Mouse (Mus musculus) CH12.LX (cell line): Measurements from ENCODE around the gene Ppp2r5c.

Source experiments
- CTCF ChIP-seq, 2 experiments: IDR thresholded peaks in 1 of 2; conservative IDR thresholded peaks in 1 of 2; 2 replicates each; pipeline ENCODE4 v1.5.1; 2011 to 2012; ENCODE audit warnings: low read depth in 2 of 2, low read length in 2 of 2, improper control_type of control experiment in 1 of 2, inconsistent platforms in 1 of 2, mild to moderate bottlenecking in 1 of 2, moderate library complexity in 1 of 2
- JUND ChIP-seq: conservative IDR thresholded peaks from 2 replicates; pipeline ENCODE4 v1.6.1; 2011; ENCODE audit warnings: low read depth, low read length, improper control_type of control experiment
- MAFK ChIP-seq: IDR thresholded peaks from 2 replicates; pipeline ENCODE4 v1.6.1; 2011; ENCODE audit warnings: low read length, improper control_type of control experiment; ENCODE audit not compliant: insufficient replicate concordance

- TF ChIP-seq JUND (no peak), MAFK (no peak), CTCF (conservative IDR thresholded peaks at IDR 0.05 in 1 of 2, IDR thresholded peaks at IDR 0.05 in 1 of 2; ENCODE audit: low read depth in 2 of 2, low read length in 2 of 2) (peak in 1 of 2 experiments; percentile 52; a peak in 2 of 4 replicates)
These were observed 9.6 kb upstream of the Ppp2r5c start for GRCm38 (mm10) chr12:110437367-110437703.
